Mouse (Mus musculus): ENCODE measurements at regions not wholly inside any gene's neighbourhood (a gene's known extent, or its start where the extent isn't known, plus 50 kb on each side); places are given as distances from the start of the nearest gene placed in this dataset.
"Not testable (repeated sequence)": the region's sequence is repeated elsewhere in the genome, so short reads cannot be mapped to it uniquely, and the experiment has no call there.

- no peak for ATAC-seq (replicated peaks in 1 of 2; ENCODE audit: insufficient read depth in 1 of 2, low FRiP score in 2 of 2, low TSS enrichment in 1 of 2, low read depth in 1 of 2, poor library complexity in 2 of 2, severe bottlenecking in 2 of 2)
These were observed 69.6 kb upstream of the Acsl3 start for GRCm38 (mm10) chr1:78588036-78588435.

GRCm38 (mm10) chr1:78588660-78589059 is 69.0 kb upstream of the Acsl3 start:
- not testable (repeated sequence) for ATAC-seq (replicated peaks in 1 of 2; ENCODE audit: insufficient read depth in 1 of 2, low FRiP score in 2 of 2, low TSS enrichment in 1 of 2, low read depth in 1 of 2, poor library complexity in 2 of 2, severe bottlenecking in 2 of 2)

- ATAC-seq (replicated peaks in 1 of 2; ENCODE audit: insufficient read depth in 1 of 2, low FRiP score in 2 of 2, low TSS enrichment in 1 of 2, low read depth in 1 of 2, poor library complexity in 2 of 2, severe bottlenecking in 2 of 2), result no peak
These were observed 67.1 kb upstream of the Acsl3 start for GRCm38 (mm10) chr1:78590558-78590957.

- ATAC-seq (replicated peaks in 1 of 2; ENCODE audit: insufficient read depth in 1 of 2, low FRiP score in 2 of 2, low TSS enrichment in 1 of 2, low read depth in 1 of 2, poor library complexity in 2 of 2, severe bottlenecking in 2 of 2), result no peak
These were observed 63.5 kb upstream of the Acsl3 start for GRCm38 (mm10) chr1:78593927-78594641.

GRCm38 (mm10) chr1:78595521-78596139 is 62.0 kb upstream of the Acsl3 start:
- ATAC-seq (replicated peaks in 1 of 2; ENCODE audit: insufficient read depth in 1 of 2, low FRiP score in 2 of 2, low TSS enrichment in 1 of 2, low read depth in 1 of 2, poor library complexity in 2 of 2, severe bottlenecking in 2 of 2), result peak; percentile 27 to 59; a peak in 2 of 4 replicates

- ATAC-seq (replicated peaks in 1 of 2; ENCODE audit: insufficient read depth in 1 of 2, low FRiP score in 2 of 2, low TSS enrichment in 1 of 2, low read depth in 1 of 2, poor library complexity in 2 of 2, severe bottlenecking in 2 of 2), result no peak
These were observed 59.1 kb upstream of the Acsl3 start for GRCm38 (mm10) chr1:78598561-78598960.

- ATAC-seq (replicated peaks in 1 of 2; ENCODE audit: insufficient read depth in 1 of 2, low FRiP score in 2 of 2, low TSS enrichment in 1 of 2, low read depth in 1 of 2, poor library complexity in 2 of 2, severe bottlenecking in 2 of 2), result no peak
These were observed 57.0 kb upstream of the Acsl3 start for GRCm38 (mm10) chr1:78600666-78601065.

- ATAC-seq (replicated peaks in 1 of 2; ENCODE audit: insufficient read depth in 1 of 2, low FRiP score in 2 of 2, low TSS enrichment in 1 of 2, low read depth in 1 of 2, poor library complexity in 2 of 2, severe bottlenecking in 2 of 2), result no peak
These were observed 56.1 kb upstream of the Acsl3 start for GRCm38 (mm10) chr1:78601568-78601967.

GRCm38 (mm10) chr1:78602039-78602438 is 55.6 kb upstream of the Acsl3 start:
- ATAC-seq (replicated peaks in 1 of 2; ENCODE audit: insufficient read depth in 1 of 2, low FRiP score in 2 of 2, low TSS enrichment in 1 of 2, low read depth in 1 of 2, poor library complexity in 2 of 2, severe bottlenecking in 2 of 2), result no peak

GRCm38 (mm10) chr1:78602885-78603284 is 54.7 kb upstream of the Acsl3 start:
- ATAC-seq (replicated peaks in 1 of 2; ENCODE audit: insufficient read depth in 1 of 2, low FRiP score in 2 of 2, low TSS enrichment in 1 of 2, low read depth in 1 of 2, poor library complexity in 2 of 2, severe bottlenecking in 2 of 2), result no peak

- ATAC-seq (replicated peaks in 1 of 2; ENCODE audit: insufficient read depth in 1 of 2, low FRiP score in 2 of 2, low TSS enrichment in 1 of 2, low read depth in 1 of 2, poor library complexity in 2 of 2, severe bottlenecking in 2 of 2), result no peak
These were observed 52.6 kb upstream of the Acsl3 start for GRCm38 (mm10) chr1:78604820-78605550.
